Mouse (Mus musculus): Measurements from ENCODE around the gene Plcb2.

Plcb2 gene

DNA sequence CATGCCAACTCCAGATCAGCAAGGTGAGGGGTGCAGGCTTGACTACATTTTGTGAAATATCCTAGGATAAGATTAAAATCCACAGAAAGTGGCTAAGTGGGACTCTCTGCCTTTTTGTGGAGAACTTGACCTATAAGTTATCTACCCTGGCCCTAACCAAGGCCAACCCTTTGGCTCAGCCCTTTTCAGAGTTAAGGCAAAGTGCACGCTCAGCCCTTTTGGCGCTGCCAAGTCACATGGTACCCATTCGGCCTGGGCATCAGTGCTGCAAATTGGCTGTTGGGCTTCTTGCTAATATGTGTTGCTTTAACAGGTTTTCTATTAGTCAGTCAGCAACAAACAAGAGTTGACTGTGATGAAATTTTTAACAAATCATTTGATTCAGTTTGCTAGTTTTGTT, 40.4 kb downstream of the Plcb2 start:
- DNase-seq (ENCODE audit: low read depth, low spot score) = no peak

DNA sequence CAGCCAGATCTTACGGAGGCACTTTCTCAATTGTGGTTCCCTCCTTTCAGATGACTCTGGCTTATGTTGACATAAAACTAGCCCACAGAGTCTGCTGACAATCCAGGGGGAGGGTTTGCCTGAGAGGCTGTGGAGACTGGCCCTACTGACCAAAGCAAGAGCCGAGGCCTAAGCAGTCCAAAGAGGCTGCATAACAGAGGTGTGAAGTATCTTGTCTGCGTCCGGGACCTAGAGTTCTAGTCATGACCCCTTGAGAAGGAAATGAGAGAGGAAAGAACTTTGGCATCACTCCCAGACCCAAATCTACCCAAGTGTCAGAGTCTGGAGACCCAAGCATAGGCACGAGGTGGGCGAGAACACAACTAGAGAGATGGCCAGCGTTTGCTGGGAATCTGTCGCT, 41.5 kb downstream of the Plcb2 start:
- no peak for DNase-seq (ENCODE audit: low read depth, low spot score)

DNA sequence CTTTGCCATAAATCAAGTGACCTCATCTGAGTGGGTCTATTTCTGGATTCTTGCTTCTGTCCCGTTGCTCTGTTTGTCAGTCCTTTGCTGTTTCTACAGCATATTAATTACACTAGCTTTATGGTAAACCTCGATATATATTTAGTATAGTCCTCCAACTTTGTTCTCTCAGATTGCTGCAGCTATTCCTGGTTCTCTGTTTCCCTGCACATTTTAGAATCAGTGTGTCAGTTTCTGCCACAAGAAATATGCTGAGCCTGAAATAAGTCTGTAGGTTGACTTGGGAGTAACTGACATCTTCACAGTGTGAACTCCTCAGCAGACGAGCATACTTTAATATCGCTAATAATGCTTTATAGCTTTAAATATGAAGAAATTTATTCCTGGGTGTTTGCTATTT, 43.1 kb downstream of the Plcb2 start:
- no peak for DNase-seq (ENCODE audit: low read depth, low spot score)

DNA sequence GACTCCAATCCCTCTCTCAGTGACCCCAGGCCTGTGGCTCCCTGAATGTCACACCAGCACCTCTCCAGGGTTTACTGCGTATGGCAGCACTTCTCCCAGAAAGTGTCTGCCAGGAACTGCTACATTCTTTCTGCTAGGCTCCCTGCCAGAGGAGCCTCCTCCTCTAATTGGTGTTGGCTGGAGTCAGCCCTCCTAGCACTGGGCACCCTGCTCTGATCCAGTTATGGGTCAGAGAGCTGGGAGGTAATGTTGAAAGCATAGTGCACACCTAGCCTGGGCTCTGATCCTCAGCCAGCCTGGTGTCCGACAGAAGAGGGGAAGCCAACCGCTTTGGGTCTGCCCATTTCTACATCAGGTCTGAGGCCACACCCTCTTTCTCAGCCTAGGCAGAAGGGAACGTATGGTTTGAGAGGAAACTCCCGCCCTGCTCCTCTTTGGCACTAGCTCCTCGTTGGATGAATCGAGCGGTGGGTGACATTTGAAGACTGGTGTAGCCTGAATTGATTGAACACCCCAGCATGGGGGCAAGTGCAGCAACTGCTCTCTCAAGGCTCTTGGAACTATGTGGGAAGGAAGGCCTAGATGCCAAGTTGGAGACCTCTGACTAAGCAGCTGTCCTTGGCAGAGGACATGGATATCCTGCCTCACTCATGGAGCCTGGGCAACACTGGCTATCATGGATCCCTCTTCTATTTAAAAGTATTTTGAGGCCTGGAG, 45.5 kb downstream of the Plcb2 start:
- DNase-seq (ENCODE audit: low read depth, low spot score) = no peak

DNA sequence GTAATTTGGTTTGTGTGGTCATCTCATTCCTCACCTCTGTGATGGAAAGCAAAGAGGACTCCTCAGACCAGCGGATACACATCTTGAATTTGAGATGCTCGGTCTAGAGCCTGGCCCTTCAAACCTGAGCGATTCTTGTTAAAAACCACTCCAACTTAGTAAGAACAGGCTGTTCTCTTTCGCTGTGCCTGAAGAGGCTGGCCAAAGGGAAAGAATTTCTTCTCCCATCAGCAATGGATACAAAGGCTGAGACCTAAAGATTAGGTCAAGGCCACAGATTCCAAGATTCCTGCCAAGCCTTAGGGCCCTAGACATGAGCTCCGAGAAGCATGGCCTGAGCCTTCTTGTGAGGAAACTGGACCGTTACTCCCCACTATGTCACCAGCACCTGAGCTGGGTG, 47.3 kb downstream of the Plcb2 start:
- no peak for DNase-seq (ENCODE audit: low read depth, low spot score)

DNA sequence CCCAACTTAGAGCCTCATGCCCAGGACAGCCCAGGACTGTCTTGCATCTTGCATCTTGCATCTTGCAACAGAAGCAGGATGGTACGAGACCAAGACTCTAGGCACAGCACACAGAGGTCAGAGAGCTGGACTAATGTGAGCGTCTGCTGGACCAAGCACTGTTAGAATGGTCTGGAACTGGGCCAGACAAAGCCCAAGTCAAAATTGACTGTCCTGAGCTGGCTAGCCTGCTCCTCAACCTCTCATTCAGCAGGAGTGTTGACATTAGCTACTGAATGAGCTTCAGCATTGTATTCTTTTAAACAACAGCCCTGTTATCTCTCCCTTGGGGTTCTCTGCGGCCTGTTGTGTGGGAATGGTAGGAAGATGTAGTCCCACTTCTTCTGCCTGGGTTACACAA, 48.7 kb downstream of the Plcb2 start:
- no peak for DNase-seq (ENCODE audit: low read depth, low spot score)

DNA sequence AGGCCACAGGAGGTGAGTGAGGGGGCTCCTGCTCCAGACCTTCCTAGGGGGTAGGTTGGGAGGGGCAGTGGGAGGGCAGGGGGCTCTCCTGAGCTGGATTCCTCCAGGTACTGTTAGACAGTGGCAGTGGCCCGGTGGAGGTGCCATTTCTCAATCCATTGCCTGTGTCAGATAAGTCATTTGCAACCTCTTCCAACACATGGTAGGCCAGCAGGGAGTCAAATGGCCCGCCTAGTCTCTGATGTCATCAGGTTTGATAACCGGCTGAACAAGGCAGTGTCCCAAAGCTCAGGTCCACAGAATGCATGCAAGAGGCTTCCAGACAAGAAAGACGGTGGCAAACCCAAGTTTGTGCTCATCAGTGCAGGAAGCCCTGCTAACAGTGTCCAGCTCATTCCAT, 50.4 kb downstream of the Plcb2 start:
- peak; percentile 34 for DNase-seq (ENCODE audit: low read depth, low spot score)

DNA sequence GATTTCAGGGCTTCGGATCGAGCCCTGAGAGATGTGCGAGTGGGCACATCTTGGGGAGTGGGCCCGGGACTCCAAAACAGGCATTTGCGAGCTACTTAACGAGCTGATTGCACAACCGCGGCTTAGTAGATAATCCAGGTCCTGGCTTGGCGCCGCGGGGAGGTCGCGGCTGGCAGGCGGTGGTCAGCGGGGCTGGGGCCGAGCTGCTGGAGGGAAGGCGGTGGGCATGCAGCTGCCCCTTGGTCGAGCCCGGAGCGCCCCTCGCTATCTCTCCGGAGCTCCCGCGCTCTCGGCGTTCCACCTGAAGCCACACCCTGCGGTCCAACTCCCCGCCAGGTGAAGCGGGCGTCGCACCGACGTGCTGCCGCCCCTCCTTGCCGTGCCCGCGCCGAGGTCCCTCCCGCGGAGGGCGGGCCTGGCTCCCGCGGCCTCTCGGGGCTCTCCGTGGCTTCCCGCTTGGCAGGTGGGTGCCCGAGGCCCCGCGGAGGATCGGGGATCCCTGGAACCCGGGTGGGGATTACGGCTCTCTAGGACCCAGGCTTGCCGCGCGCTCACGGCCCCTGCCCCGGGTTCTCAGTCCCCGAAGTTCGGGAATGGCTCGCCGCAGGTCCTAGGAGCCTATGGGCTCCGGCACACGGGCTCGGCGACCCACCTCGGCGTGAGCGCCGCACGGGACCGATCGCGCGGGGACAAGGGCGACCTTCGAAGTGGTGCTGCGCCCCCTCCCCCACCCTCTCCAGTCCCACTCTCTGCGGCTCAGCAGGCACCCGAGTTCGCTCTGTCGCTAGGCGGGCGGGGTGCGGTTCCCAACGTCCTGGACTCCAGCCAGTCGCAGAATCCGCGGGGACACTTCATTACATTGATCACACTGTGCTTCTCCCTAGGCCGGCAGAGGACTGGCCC, 51.1 kb downstream of the Plcb2 start:
- DNase-seq (ENCODE audit: low read depth, low spot score) = peak; percentile 78

DNA sequence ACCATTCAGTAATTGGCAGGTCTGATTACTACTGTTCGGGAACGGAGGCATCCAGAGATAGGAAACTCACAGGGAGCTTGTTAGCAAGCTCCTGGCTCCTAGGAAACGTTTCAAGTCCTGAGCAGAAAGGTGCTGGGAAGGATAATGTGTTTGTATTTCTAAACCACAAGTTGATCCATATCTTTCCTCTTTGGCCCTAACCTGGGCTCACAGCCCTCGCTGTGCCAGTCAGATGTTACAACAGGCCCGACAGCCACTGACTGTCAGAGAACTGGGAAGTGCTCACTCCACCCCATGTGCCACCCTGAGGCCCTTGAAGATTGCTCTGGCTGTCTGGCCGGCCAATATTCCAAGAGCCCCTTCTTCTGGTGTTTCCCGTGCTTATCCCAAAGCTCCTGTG, 53.7 kb downstream of the Plcb2 start:
- DNase-seq (ENCODE audit: low read depth, low spot score) = peak; percentile 54

DNA sequence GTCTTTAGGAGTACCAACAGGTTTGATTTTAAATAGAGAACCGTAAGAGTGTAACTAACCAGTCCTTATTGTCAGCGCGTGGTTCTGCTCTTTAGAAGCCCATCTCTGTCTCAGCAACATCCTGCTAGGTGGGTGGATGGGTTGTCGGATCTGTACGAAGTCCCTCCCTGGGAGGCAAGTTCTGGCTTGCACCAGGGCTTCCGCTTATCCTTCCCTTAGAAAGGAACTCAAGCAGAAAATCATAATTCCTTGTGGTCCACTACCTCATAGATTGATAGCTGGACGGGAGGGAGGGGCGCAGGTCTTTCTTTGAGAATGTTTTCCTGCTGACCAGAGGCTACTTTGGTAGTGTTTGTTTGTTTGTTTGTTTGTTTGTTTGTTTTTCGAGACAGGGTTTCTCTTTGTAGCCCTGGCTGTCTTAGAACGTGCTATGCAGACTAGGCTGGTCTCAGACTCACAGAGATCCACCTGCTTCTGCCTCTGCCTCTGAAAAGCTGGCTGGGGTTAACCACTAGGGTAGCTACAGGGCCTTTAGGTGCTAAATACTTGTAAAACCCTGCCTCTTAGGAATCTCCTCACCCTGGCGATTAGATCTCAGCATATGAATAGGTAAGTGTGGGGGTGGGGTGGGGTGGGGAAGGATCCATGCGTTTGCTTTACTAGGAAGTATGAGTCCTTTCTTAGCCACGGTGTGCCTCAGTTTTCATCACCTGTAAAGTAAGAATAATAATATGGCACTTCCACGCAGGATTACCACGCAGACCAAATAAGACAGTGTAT, 54.4 kb downstream of the Plcb2 start:
- DNase-seq (ENCODE audit: low read depth, low spot score) = peak; percentile 66

DNA sequence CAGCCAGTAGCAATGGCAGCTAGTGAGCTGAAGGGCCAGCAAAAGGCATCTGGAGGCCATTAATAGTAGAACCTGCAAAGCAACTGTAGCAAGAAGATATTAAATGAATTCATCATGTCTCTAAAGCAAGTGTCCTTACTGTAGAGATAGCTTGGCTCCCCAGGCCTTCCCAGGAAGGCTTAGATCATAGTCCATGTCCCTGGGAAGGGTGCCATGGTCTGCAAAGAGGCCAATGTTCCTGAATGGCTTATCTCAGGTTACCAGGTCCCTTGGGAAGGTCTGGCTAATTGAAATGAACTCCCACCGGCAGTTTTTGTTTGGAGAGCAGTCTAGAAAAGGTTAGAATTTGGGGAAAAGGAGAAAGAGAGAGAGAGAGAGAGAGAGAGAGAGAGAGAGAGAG, 56.5 kb downstream of the Plcb2 start:
- DNase-seq (ENCODE audit: low read depth, low spot score) = no peak

DNA sequence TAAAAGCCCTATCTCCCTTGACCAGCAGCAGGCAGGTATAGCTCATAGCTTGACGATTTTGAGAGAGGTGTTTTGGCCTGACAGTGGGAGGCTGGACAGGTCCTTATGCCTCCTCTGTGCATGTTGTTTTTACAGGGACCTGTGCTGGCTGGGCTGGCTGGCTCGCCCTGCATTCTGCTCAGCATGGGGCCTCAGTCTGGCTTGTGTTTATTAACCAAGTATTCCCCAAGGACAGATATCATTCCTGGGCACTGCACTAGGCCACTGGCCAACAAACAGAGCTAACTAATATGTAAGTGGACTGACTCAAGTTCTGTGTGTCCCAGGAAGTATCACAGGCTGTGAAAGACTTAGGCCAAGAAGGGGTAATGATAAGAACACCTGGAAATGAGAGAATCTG, 58.5 kb downstream of the Plcb2 start:
- DNase-seq (ENCODE audit: low read depth, low spot score) = no peak

DNA sequence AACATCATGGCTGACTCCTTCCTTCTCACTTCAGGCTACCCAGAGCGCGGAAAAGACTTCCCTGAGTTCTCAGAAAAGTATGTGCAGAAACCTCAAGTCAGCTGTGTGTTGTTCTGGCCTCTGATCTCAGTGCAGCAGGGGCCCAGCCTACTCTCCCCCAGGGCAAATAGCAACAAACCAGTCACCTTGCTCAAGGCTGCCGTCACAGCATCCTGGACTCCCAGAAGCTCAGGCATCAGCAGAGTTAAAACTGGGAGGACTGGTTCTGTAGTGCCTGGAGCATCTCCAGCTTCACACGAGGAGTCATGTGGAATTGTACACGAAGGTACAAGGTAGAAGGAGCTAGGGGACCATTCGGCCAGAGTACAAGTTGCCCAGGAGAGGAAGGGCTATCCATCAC, 59.0 kb downstream of the Plcb2 start:
- DNase-seq (ENCODE audit: low read depth, low spot score) = no peak

DNA sequence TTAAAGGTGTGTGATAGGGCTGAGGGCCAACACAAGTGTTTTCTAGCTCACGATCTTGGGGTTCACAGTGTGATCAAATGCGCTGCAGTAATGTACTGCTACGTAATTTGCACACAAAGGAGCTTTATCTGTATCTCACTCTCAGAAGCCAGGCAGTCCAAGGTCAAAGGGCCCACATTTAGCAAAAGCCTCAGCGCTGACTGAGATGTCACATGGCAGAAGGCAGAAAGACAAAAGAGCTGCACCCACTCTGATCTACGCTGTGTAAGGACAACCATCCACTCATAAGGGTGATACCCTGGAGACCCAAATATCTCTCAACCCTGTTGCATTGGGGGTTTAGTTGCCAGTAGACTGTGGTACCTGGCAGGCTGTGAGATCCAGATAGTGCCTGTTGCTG, 61.1 kb downstream of the Plcb2 start:
- DNase-seq (ENCODE audit: low read depth, low spot score) = no peak

DNA sequence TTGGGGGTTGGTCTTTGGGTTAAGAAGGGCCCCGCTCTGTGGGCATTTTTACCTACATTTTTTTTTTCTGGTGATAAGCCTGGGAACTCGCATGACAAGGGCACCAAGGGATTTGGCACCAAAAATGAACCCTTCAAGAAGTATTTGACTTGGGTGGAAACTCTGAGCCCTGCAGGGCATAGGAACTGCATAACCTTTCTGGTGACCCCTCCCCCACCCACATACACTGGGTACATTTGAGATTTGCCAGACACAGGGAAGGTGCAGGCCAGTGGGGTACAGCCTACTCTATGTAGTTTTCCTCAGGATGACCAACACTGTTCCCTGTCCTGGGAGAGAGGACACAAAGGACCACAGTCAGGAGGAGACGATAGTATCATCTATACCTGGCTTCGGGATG, 62.6 kb downstream of the Plcb2 start:
- no peak for DNase-seq (ENCODE audit: low read depth, low spot score)

DNA sequence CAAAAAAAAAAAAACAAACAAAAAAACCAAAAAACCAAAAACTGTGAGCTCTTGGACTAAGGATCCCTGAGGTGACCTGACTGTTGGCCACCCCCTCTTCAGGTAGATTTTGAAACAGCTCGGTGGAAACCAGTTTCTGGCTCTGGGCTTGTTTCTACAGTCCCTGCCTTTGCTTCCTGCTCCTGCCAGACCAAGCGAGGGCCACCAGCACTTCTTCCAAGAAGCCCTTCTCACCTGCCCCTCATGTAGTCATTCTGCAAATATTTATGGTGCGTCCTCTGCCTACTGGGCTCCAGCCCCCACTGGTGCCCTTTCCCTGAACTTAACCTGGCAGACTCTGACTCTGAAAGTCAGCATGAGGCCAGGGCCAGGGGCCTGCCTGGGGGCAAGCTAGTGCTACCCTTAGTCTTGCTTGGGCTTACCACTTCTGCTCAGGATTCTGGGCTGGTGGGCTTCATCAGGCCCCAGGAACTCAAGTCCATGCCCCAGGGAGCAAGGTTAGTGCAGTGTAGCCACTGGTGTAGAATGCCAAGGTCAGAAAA, 63.2 kb downstream of the Plcb2 start:
- no peak for DNase-seq (ENCODE audit: low read depth, low spot score)

DNA sequence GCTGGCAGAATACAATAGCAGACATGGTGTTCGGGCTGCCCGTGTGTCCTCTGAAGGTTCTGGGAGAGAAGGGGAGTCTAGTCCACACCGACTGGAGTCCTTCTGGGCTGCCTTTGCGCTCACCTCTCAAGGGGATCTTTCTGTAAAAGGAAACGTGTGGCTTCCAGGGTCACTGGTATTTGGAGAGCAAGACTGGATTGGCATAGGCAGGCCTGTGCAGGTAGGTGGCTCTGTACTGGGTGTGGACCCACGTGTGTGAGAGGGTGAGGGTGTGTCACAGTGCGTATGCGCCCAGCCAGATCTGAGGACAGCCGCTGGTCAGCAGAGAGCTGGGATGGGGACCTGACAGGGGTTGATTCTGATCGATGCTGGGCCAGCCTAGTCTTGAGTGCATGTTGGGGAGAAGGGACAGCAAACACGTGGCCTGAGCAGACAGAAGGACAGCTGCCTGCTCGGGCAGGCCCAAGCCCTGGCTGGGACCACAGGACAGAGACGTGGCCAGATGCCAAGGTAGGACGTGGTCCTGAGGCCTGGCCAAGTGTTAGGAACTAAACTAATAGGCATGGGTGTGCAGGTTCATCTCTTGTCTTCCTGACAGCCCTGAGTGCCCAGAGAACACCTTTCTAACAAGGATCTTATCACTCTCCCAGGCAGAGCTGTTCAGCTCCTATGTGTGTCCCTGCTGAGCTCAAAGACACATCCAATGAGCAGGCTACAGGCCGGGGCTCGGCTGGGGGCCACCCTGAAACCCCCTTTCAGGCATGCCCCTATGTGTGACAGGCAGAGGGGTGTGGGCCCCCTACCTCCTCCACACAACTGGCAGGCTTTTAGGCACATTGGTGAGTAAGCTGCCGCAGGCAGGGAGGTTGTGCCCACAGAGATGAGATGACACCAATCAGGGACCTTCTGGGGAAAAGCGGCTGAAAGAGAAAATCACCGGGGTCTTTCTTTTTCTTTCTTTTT, 64.2 kb downstream of the Plcb2 start:
- DNase-seq (ENCODE audit: low read depth, low spot score) = no peak

DNA sequence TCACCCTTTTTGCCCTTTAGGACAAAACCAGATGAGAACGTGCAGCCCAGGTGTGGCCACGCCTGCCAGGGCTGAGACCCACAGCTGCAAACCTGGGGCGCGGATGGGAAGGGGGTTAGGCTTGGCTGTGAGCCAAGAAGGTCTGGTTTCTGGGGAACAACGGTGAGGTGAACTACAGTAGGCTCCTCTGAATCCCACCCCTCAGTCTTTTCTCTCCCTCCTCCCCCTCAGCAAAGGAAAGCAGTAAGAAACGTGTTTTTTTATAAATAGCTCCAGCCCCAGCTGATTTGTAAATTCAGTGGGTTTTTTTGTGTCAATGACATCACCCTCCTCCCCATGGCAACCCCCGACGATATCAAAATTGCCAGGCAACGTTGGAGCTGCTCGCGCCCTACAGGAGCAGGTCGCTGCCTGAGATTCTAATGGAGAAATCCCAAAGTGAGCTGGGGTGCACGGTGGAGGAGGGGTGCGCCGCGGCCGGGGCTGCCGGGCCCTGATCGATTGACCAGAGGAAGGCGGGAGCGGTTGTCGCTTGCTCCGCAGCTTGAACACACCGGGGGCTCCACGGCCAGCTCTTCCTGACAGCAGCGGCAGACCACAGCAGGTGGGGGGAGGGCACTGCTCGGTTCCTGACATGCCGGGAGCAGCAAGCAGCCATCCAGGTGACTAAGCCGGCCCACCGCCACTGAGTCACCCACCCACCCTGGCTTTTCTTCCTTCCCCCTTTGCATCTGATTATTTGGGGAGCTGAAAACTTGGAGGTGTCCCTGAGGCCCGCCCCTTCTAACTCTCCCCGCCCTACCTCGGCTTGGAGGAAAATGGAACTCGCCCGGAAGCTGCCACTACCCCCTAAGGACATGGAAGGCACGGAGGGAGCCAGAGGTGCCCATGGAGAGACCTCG, 65.1 kb downstream of the Plcb2 start, which contains the start of gene Pak6:
Pak6 (plus strand) TSS at position 402 of the 902 bp plus-strand sequence.
- peak; percentile 77 for DNase-seq (ENCODE audit: low read depth, low spot score)

DNA sequence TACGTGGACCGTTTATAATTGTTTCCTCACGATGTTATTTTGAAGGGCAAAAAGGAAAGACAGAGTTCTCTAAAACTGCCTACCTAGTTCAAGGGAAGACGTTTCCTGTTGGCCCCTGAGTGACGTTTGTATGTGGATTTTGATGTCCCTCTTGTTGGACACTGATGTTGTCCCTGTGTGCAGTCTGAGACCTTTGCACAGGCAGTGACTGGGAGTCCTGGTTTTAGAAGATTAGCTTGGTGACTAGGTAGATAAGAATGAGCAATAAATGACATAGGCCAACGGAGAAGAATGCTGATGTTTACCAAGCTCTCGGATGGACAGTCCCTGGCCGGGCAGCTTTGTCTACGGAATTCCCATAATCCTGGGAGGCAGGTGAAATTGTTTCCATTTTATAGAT, 66.3 kb downstream of the Plcb2 start:
- DNase-seq (ENCODE audit: low read depth, low spot score) = no peak

DNA sequence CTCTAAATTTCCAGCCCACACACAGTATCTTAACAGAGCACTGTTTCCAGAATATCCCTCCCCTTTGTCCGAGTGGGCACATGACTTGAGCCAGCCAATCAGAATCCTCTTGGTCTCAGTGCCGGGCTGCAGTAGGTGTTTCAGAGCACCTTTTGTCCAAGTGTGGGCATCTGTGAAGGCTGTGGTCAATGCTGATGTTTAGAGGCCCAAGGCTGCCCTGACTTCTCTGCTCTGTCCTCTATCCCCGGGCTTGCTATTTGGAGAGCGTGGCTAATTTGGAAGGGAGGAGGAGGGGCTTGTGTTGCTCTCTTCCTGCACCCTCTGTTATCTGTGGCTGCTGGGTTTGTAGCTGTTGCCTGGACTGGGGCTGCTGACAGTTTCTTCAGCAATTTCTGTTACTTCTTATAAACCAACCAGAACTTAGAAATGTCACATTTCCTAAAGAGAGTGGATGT, 68.2 kb downstream of the Plcb2 start:
- peak; percentile 71 for DNase-seq (ENCODE audit: low read depth, low spot score)
